Mouse (Mus musculus) mesoderm, embryonic 11.5 days (tissue): ENCODE measurements at regions not wholly inside any gene's neighbourhood (a gene's known extent, or its start where the extent isn't known, plus 50 kb on each side); places are given as distances from the start of the nearest gene placed in this dataset.

Experiments used
- DNase-seq: peaks from one replicate; pipeline ENCODE4 v3.0.0-alpha.2; 2012; ENCODE audit warnings: low read depth, low spot score

- no peak for DNase-seq
These were observed 143.4 kb upstream of the Gli2 start for GRCm38 (mm10) chr1:119196674-119197414.

- DNase-seq, result no peak
These were observed 141.1 kb upstream of the Gli2 start for GRCm38 (mm10) chr1:119194533-119194932.

GRCm38 (mm10) chr1:119191177-119191576, 137.8 kb upstream of the Gli2 start:
- no peak for DNase-seq

- peak; percentile 28 for DNase-seq
These were observed 136.1 kb upstream of the Gli2 start for GRCm38 (mm10) chr1:119189461-119190066.

DNA sequence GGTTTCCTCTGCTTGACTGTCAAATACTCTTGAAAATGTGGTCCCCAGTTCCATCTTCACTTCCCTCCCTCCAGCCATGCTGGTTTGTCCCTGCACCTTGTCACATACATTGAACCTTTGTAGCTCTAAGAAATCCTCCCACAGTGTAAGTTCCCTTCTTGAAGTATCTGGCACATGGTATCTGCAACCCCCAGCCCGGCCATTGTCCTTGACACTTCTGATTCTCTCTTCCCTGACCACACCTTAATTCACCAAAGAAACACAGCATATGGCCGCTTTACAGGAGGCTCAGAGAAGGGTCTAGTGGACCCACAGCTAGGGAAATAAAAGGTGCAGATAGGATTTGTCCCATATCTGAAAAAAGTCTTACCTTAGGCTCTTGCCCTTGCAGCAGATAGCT, 133.9 kb upstream of the Gli2 start:
- DNase-seq, result no peak

DNA sequence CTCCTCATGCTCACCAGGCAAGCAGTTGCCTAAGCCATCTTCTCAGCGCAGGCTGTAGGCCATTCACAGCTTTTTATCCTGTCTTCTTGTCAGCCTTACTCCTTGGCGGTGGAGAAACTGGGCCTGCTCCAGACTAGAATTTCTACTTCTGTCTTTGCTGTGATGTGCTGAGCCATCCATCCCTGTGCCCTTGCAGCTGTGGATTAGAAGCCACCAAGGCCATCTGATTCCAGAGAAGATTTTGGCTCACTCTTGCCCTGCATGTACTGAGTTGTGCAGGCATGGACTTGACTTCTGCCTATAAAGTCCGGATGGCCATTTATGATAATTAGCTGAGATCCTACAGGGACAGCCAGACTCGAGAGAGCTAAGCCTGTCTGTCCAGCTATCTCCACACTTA, 133.4 kb upstream of the Gli2 start:
- DNase-seq, result no peak

GRCm38 (mm10) chr1:119183558-119184270, 130.3 kb upstream of the Gli2 start:
- DNase-seq, result no peak

DNA sequence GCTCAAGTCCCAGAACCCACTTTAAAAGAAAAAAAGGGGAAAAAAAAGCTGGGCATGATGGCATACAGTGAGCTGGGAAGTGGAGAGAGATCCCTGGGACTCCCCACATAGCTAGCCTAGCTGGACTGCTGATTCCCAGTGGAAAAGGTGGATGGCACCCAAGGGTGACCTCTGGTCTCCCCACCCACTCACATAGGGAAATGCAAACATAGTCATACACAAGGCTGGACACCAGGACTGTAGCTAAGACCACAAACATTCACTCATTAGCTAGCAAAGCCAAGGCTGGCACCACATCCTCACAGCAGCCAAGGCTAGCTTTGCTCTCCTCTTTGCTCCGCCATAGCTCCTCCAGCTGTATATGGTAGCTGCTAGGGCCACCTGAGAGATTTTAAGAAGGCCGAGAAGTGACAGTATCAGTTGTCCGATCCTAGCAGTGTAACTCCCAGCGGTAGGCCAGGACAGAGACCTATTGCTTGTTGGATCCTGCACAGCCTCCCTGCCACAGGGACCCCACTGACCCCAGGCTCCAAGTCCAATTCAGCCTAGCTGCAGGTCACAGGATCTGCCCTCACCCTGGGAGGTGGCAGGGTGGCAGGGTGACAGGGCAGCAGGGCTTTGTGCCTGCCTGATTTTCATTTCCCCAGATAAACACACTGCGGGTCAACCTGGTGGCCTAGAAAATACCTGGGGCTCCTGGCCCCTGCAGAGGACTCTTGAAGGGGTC, 119.8 kb upstream of the Gli2 start:
- no peak for DNase-seq

DNA sequence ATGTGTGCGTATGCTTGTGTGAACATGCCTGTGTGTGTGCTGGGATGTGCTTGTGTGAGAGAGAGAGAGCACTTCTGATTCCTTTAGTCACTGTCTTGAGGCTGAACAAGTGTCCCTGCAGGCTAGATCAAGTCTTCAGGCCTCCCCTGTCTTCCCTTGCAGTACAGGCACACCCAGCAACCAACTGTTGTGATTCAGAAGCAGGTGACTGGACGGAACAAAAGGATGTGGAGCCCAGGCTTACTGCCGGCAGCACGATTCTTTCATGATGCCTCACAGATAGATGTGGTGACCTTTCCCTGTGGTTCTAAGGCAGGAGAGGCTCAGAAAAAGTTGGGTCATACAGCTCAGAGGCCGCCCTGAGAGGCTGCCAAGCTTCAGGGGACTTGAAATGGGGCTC, 114.0 kb upstream of the Gli2 start:
- no peak for DNase-seq

DNA sequence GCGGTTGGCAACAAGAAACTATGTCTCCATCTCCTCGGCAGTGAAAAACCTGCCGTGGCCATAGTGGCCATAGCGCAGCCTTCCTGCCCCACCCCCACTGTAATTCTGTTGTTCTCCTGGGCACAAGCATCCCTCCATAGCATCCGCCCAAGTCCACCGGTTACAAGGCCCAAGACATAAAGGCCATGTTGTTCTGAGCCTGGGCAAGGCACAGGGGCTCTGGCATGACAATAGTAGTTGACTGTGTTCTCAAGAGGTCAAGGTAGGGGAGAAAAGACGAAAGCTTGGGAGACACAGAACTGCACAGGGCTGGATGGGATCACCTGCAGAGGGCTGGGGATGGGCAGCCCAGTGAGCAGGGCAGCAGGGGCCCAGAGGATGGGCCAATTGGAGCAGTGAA, 112.9 kb upstream of the Gli2 start:
- no peak for DNase-seq

GRCm38 (mm10) chr1:119164811-119165210, 111.4 kb upstream of the Gli2 start:
- no peak for DNase-seq

- DNase-seq, result no peak
These were observed 110.4 kb upstream of the Gli2 start for GRCm38 (mm10) chr1:119163846-119164245.

DNA sequence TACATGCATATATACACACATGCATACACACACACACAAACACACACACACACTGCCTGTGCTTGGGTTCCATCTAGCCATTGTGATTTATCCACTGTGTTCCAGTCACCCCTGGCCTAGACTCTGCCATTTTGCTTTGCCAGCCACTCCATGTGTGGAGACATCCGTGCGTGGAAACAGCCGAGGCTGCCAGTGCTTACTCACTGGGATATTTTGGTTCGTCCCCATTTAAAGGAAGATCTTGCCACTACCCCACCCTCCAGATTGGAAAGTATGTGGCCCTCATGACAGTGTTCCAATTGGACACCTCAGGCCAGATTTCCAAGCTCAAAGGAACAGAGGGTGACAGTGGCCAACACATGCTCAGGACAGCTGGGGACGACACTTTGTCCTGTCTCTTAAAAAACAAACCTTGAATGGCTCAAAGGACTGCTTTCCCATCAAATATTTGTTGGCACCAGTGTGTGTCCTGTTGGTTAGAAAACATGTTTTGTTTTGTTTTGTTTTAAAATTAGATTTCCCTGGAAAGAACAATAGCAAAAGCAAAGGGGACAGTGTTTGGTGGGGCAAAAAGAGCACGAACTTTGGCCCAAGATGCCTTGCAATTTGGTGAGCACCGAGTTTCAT, 109.8 kb upstream of the Gli2 start:
- DNase-seq, result no peak

GRCm38 (mm10) chr1:119161751-119162150, 108.3 kb upstream of the Gli2 start:
- DNase-seq, result no peak

GRCm38 (mm10) chr1:119160354-119160753, 106.9 kb upstream of the Gli2 start:
- DNase-seq, result no peak

- no peak for DNase-seq
These were observed 103.8 kb upstream of the Gli2 start for GRCm38 (mm10) chr1:119157171-119157700.

DNA sequence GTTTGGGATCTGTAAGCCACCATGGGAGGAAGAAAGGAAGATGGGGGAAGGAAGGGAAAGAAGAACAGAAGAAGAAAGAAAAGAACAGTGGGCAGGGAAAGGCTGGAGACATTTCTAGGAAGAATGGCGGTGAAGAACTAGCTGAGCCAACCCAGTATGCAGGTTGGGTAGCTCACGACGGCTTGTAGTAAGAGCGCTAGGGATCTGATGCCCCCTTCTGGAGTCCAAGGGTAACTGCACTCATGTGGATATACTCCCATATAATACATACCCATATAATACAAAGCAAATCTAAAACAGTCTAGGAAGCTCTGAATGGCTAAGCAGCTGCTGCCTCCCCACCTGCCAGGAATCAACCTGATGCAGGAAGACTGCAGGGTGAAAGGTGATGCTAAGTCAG, 100.2 kb upstream of the Gli2 start:
- DNase-seq, result no peak

DNA sequence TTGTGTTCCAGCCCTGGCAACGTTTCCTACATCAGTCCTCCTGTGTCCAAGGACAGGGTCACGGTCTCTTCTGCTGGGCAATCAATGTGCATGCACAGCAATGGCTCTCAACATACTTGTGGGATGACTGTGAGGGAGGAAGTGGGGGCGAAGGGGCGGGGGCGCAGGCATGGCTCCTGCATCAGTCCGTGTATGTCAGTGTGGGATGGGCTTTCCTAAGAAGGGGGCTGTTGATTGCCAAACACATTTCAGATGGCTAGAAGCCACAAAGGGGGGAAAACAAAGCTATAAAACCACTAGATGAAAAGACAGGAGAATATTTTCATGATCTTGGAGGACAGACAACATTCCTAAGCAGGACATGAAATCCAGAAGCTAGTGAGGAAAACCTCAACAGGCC, 99.4 kb upstream of the Gli2 start:
- no peak for DNase-seq

- DNase-seq, result no peak
These were observed 94.1 kb upstream of the Gli2 start for GRCm38 (mm10) chr1:119147506-119147905.

DNA sequence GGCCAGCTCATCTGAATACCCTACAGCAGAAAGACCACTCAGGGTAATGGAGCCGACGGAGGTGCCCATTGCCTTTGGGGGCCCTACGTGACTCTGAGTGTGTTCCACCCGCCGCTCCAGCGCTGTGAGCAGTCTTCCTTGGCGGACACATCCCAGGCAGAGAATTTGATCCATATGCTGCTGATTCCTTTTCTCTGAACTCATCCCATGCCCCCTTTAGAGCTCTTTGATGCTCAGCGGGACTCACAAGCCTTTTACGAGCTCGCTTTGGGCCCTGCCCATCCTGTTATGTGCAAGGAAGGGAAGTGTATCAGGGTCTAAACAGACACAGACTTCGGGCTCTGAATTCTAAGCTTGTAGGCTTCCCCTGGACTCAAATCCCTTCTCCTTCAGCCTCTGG, 90.4 kb upstream of the Gli2 start:
- peak; percentile 23 for DNase-seq

- DNase-seq, result no peak
These were observed 75.6 kb upstream of the Gli2 start for GRCm38 (mm10) chr1:119129039-119129438.

- DNase-seq, result no peak
These were observed 72.1 kb upstream of the Gli2 start for GRCm38 (mm10) chr1:119125561-119125960.
